8 mouse cellular contexts compared by ENCODE assay signal in the genomic region with DNA sequence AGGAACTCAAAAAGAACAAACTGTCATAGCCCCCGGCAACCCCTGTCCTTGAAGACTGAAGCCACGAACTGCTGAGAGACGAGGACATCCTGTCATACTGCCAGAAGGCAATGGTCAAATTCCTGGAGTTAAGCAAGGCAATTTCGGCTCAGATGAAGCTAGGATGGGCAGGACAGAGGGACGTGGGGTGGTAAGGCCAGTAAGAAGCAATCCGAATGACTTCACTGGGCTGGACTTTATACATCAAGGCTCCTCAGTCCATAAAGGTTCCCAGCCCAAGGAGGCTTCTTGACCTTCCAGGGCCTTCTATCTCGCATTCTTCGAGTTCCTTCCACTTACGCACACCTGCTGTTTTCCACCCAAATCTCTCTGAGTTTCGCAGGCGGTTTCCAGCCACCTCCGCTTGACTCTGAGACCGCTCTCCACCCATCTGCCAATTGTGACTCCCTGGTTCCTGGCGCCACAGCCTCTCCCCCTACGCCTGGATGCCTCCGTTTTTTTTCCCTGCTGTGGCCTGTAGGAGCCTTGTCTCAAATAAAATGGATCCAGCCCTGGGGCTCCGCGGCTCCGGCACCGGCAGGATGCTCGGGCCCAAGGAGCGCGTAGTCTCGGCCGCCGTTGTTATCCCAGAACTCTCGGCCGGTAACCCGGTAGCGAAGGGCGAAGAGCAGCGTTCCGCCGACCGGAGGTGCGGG. TPM values are rescaled to one million over a fixed set of nuclear protein-coding genes. Genes with fewer than 3 reads are reported as not detected.
DNase-seq lines count a peak whose midpoint lies in the region; ATAC-seq and TF ChIP-seq lines count a peak whose summit lies in the region.

No protein-coding gene starts in this region.

- peak overlapping the region; percentile 56 for H3K4me3 ChIP-seq in thymus, adult 2 months (ENCODE audit: control insufficient read depth, insufficient read depth, low read length)
- H3K4me3 ChIP-seq in hindbrain, embryonic 15.5 days, result peak overlapping the region; percentile 81
- peak overlapping the region; percentile 52 for H3K4me3 ChIP-seq in lung, embryonic 15.5 days
- H3K4me3 ChIP-seq in stomach, embryonic 14.5 days (ENCODE audit: low read depth, low read length), result peak overlapping the region; percentile 71

- no peak overlapping the region for H3K27ac ChIP-seq in thymus, adult 2 months (ENCODE audit: control insufficient read depth, insufficient read depth, low read length)
- peak overlapping the region; percentile 97 for H3K27ac ChIP-seq in hindbrain, embryonic 15.5 days (replicated peaks)
- peak overlapping the region; percentile 77 for H3K27ac ChIP-seq in lung, embryonic 15.5 days
- H3K27ac ChIP-seq in stomach, embryonic 14.5 days (ENCODE audit: low read length), result peak overlapping the region; percentile 80; the same call in 1 of the 2 replicates

- H3K9ac ChIP-seq in hindbrain, embryonic 15.5 days, result peak overlapping the region; percentile 96
- H3K9ac ChIP-seq in lung, embryonic 15.5 days, result peak overlapping the region; percentile 46
- peak overlapping the region; percentile 57 for H3K9ac ChIP-seq in stomach, embryonic 14.5 days (replicated peaks; ENCODE audit: low read depth, low read length)

- TF ChIP-seq POLR2A in thymus, adult 2 months (IDR thresholded peaks at IDR 0.05; ENCODE audit: control insufficient read depth, extremely low read depth, insufficient read depth, low read length, poor library complexity), result no peak

- no peak for DNase-seq in cerebellum, postnatal 36 days
- no peak for DNase-seq in thymus, adult 2 months
- DNase-seq in thymus, postnatal 14 days, result no peak
- no peak for DNase-seq in right cerebral cortex, postnatal 25 days

- H3K4me2 ChIP-seq in hindbrain, embryonic 15.5 days, result peak overlapping the region; percentile 97
- H3K4me2 ChIP-seq in lung, embryonic 15.5 days, result peak overlapping the region; percentile 100
- peak overlapping the region; percentile 96 for H3K4me2 ChIP-seq in stomach, embryonic 14.5 days (replicated peaks; ENCODE audit: low read depth, low read length)

- no peaks in the 10 kb centered on the region; the same call in 1 of the 2 replicates for H3K27me3 ChIP-seq in thymus, adult 2 months (ENCODE audit: control insufficient read depth, insufficient read depth, low read length)
- no peaks in the 10 kb centered on the region for H3K27me3 ChIP-seq in hindbrain, embryonic 15.5 days
- peaks cover 7% of the 10 kb centered on the region; the same call in 1 of the 2 replicates for H3K27me3 ChIP-seq in lung, embryonic 15.5 days
- H3K27me3 ChIP-seq in stomach, embryonic 14.5 days (ENCODE audit: control insufficient read depth, insufficient read depth, low read length), result no peaks in the 10 kb centered on the region

- WGBS in thymus, adult 2 months, result 8% methylated on average over 36 of the region's 36 CpGs
- 3% methylated on average over 36 of the region's 36 CpGs for WGBS in hindbrain, embryonic 15.5 days
- WGBS in lung, embryonic 15.5 days, result 2% methylated on average over 36 of the region's 36 CpGs
- 3% methylated on average over 36 of the region's 36 CpGs for WGBS in stomach, embryonic 14.5 days

- H3K9me3 ChIP-seq in hindbrain, embryonic 15.5 days, result no peaks in the 10 kb centered on the region
- no peaks in the 10 kb centered on the region for H3K9me3 ChIP-seq in lung, embryonic 15.5 days
- H3K9me3 ChIP-seq in stomach, embryonic 14.5 days (ENCODE audit: control insufficient read depth, low read depth, low read length), result no peaks in the 10 kb centered on the region

- TF ChIP-seq CTCF in thymus, adult 2 months (IDR thresholded peaks at IDR 0.05; ENCODE audit: borderline replicate concordance, control insufficient read depth, extremely low read depth, insufficient read depth, low read length, poor library complexity), result no peak

- no peaks in the 10 kb centered on the region for H3K36me3 ChIP-seq in thymus, adult 2 months (ENCODE audit: control insufficient read depth, insufficient read depth, low read length)
- H3K36me3 ChIP-seq in hindbrain, embryonic 15.5 days, result no peaks in the 10 kb centered on the region; the same call in 1 of the 2 replicates
- H3K36me3 ChIP-seq in lung, embryonic 15.5 days, result no peaks in the 10 kb centered on the region
- H3K36me3 ChIP-seq in stomach, embryonic 14.5 days (ENCODE audit: control insufficient read depth, insufficient read depth, low read length), result no peaks in the 10 kb centered on the region; the same call in 1 of the 2 replicates

- peak; percentile 42 for ATAC-seq in cerebellum, adult (ENCODE audit: insufficient number of reproducible peaks, low FRiP score, low TSS enrichment)
- ATAC-seq in hindbrain, embryonic 15.5 days (ENCODE audit: low FRiP score, low read depth), result peak; percentile 62
- no peak for ATAC-seq in lung, embryonic 15.5 days (ENCODE audit: borderline replicate concordance, extremely low read depth, low FRiP score, low TSS enrichment)
- ATAC-seq in stomach, embryonic 14.5 days (ENCODE audit: insufficient number of reproducible peaks, insufficient read depth, low FRiP score, low read depth), result peak; percentile 34; the same call in 1 of the 2 replicates

- peaks cover 8% of the 10 kb centered on the region for H3K4me1 ChIP-seq in thymus, adult 2 months (replicated peaks; ENCODE audit: control insufficient read depth, insufficient read depth, low read length)
- H3K4me1 ChIP-seq in hindbrain, embryonic 15.5 days (replicated peaks), result peaks cover 20% of the 10 kb centered on the region
- peaks cover 16% of the 10 kb centered on the region for H3K4me1 ChIP-seq in lung, embryonic 15.5 days
- H3K4me1 ChIP-seq in stomach, embryonic 14.5 days (ENCODE audit: control insufficient read depth, insufficient read depth, low read length), result peaks cover 5% of the 10 kb centered on the region; the same call in 1 of the 2 replicates

RNA-seq across cellular contexts. Expression of gene Ppp1r3e, which starts 1.4 kb away (rescaled TPM):
- polyA plus RNA-seq in thymus, adult 2 months (2012; rRNA removed), result 14.3 and 18.2 TPM in 2 replicates
- polyA plus RNA-seq in hindbrain, embryonic 15.5 days (2015; fragmentation: Nextera tagmentation; extraction: Ambion mirVana), result 4.1 and 4.8 TPM in 2 replicates
- 1.1 and 1.6 TPM in 2 replicates for polyA plus RNA-seq in lung, embryonic 15.5 days (2015; fragmentation: Nextera tagmentation; extraction: Ambion mirVana)
- polyA plus RNA-seq in stomach, embryonic 14.5 days (2014; fragmentation: Nextera tagmentation; extraction: Ambion mirVana), result 2.8 and 2.9 TPM in 2 replicates

RNA-seq across cellular contexts. Expression of gene Homez, which starts 5.2 kb away (rescaled TPM):
- polyA plus RNA-seq in thymus, adult 2 months (2012; rRNA removed), result 4.7 and 5.9 TPM in 2 replicates
- polyA plus RNA-seq in hindbrain, embryonic 15.5 days (2015; fragmentation: Nextera tagmentation; extraction: Ambion mirVana), result 12.1 and 13.7 TPM in 2 replicates
- 10.0 and 11.4 TPM in 2 replicates for polyA plus RNA-seq in lung, embryonic 15.5 days (2015; fragmentation: Nextera tagmentation; extraction: Ambion mirVana)
- 7.9 and 9.2 TPM in 2 replicates for polyA plus RNA-seq in stomach, embryonic 14.5 days (2014; fragmentation: Nextera tagmentation; extraction: Ambion mirVana)

RNA-seq across cellular contexts. Expression of gene Bcl2l2, which starts 7.2 kb away (rescaled TPM):
- 21.4 and 23.5 TPM in 2 replicates for polyA plus RNA-seq in thymus, adult 2 months (2012; rRNA removed)
- polyA plus RNA-seq in hindbrain, embryonic 15.5 days (2015; fragmentation: Nextera tagmentation; extraction: Ambion mirVana), result 3.2 and 4.3 TPM in 2 replicates
- polyA plus RNA-seq in lung, embryonic 15.5 days (2015; fragmentation: Nextera tagmentation; extraction: Ambion mirVana), result 3.0 and 3.1 TPM in 2 replicates
- 6.1 and 6.2 TPM in 2 replicates for polyA plus RNA-seq in stomach, embryonic 14.5 days (2014; fragmentation: Nextera tagmentation; extraction: Ambion mirVana)

RNA-seq across cellular contexts. Expression of gene Gm20521, which starts 7.2 kb away (rescaled TPM):
- polyA plus RNA-seq in thymus, adult 2 months (2012; rRNA removed), result 0.28 and 1.9 TPM in 2 replicates
- polyA plus RNA-seq in hindbrain, embryonic 15.5 days (2015; fragmentation: Nextera tagmentation; extraction: Ambion mirVana), result not detected in 2 replicates
- not detected in 2 replicates for polyA plus RNA-seq in lung, embryonic 15.5 days (2015; fragmentation: Nextera tagmentation; extraction: Ambion mirVana)
- polyA plus RNA-seq in stomach, embryonic 14.5 days (2014; fragmentation: Nextera tagmentation; extraction: Ambion mirVana), result not detected in 2 replicates

RNA-seq across cellular contexts. Expression of gene Pabpn1, which starts 16.3 kb away (rescaled TPM):
- 190 and 219 TPM in 2 replicates for polyA plus RNA-seq in thymus, adult 2 months (2012; rRNA removed)
- polyA plus RNA-seq in hindbrain, embryonic 15.5 days (2015; fragmentation: Nextera tagmentation; extraction: Ambion mirVana), result 161 and 162 TPM in 2 replicates
- 102 and 109 TPM in 2 replicates for polyA plus RNA-seq in lung, embryonic 15.5 days (2015; fragmentation: Nextera tagmentation; extraction: Ambion mirVana)
- polyA plus RNA-seq in stomach, embryonic 14.5 days (2014; fragmentation: Nextera tagmentation; extraction: Ambion mirVana), result 136 and 152 TPM in 2 replicates

Comparison
In these comparisons a context has a peak if more than half of its experiments do, and no peak if none do; other contexts are left out.
1. H3K9ac ChIP-seq: peak in every context shown above with its lines; median percentile 96 in hindbrain, embryonic 15.5 days; 57 in stomach, embryonic 14.5 days; 46 in lung, embryonic 15.5 days.